Mouse (Mus musculus) c-Kit-positive CD71-positive TER-119-negative erythroid progenitor cells, embryonic 14.5 days (primary cell): ENCODE results near the gene Olfr486.
"Not testable (repeated sequence)": the region's sequence is repeated elsewhere in the genome, so short reads cannot be mapped to it uniquely, and the experiment has no call there.

Experiments
- DNase-seq: peaks from one replicate; pipeline ENCODE4 v3.0.0-alpha.2; 2013; ENCODE audit warnings: low read depth

Olfr486 gene

DNA sequence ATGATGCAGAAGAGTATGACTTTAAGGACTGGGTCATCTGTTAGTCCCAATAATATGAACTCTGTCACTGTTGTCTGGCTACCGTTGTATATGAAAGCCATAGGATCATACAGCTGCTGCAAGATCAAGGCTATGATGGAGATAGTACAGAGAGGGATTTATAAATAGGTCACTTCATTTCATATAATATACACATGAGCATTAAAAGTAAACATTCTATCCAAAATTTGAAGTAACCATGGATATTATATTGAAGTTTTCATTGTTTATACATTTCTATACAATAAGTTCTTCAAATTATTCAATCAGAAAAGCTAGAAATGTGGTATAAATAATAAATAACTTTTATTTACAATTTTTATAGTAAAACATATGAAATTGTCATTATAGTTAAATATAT is at the start of gene Olfr486:
Gene Olfr486, minus strand, starts transcription at position 101 of the 400 bp plus-strand sequence.
- DNase-seq = not testable (repeated sequence)

DNA sequence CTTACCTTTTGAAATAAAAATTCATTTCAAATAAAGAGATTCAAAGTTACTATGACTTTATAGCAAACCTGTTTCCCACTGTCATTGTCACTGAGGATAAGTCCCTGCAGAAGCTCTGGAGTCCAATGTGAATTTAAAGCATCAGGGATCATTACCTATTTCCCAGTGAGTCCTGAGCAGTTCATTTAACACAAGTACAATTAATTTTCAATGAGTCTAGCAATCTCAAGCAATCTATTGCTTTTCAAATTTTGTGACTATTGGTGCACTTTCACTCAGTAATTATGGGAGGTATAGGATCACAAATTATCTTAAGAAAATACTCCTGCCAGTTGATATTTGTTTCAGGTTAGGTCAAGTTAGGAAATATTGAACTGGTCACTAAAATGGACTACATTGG is 42.0 kb upstream of the Olfr486 start, which contains the start of gene Olfr487:
Gene Olfr487, minus strand, starts transcription at position 101 of the 400 bp plus-strand sequence.
- DNase-seq = not testable (repeated sequence)

DNA sequence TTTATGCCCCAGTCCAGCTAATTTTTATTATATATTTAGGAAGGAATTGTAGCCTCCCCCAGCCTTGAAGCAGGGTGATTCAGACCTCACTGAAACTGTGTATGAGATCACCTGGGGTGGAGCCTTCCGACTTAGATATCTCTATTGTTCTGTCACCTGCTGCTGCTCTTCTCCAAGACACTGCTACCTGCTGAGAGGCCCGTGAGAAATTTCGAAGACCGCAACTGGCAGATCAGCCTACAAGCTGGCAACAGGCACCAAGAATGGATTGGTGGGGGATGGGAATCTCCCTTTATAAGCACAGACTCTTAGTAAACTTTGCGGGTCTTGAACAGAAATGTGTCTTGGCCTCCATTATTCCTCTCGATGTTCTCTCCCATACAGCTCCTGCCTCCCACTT is 24.4 kb upstream of the Olfr486 start:
- no peak for DNase-seq

DNA sequence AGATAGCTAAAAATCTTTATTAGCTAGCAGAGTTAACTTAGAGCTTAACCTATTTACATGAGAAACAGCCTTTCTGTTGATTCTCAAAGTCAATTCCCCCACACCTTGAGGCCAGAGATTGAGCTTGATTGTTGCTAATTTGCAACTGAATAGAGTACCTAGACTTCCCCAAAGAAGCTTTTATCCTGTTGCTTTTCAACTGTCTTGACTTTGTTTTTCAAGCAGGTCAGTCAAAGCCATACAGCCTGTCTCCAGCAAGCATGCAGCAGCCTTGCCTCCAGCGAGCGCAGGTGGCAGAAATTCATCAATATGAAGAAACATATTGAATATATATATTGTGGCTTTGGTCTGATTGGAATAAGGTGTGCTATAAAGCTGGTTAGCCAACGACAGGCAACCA is 23.8 kb upstream of the Olfr486 start:
- DNase-seq = not testable (repeated sequence)

DNA sequence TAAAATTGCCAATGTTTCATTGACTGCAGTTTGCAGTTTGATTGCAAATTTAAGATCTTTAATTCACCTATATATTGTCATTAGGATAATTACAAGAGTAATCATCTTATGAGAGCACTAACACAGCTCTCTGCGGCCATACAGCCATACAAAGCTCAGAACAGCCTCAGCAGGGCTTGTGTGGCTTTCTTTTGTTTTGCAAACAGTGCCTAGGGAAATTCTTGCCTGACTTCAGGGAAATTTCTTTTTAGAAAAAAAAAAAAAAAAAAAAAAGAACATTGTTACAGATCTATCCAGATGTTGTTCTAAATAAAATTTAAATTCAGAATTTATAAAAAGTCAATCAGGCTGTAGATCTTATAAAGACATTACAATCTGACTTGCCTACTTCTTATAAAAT is 20.2 kb upstream of the Olfr486 start:
- not testable (repeated sequence) for DNase-seq

DNA sequence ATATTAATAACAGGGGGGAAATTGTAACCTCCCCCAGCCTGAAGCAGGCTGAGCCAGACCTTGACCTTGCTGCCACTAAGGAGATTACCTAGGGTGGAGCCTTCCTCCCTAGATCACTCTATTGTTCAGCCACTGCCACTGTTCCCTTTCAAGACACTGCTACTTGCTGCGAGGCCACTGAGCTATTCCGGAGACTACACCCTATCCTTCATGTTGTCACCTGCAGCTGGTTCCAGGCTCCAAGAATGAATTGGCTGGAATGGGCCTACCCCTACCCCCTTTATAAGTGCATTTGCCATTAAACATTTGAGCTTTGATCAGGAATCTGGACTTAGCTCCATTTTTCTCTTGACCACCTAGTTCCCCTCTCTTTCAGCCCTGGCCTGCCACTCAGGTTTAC is 18.7 kb upstream of the Olfr486 start:
- DNase-seq = not testable (repeated sequence)

DNA sequence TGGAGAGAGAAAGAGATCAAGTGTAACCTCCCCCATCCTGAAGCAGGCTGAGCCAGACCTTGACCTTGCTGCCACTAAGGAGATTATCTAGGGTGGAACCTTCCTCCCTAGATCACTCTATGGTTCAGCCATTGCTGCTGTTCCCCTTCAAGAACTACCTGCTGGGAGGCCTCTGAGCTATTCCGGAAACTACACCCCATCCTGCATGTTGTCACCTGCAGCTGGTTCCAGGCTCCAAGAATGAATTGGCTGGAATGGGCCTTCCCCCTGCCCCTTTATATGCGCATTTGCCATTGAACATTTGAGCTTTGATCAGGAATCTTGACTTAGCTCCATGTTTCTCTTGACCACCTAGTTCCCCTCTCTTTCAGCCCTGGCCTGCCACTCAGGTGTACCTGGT is 12.7 kb upstream of the Olfr486 start:
- DNase-seq = not testable (repeated sequence)

DNA sequence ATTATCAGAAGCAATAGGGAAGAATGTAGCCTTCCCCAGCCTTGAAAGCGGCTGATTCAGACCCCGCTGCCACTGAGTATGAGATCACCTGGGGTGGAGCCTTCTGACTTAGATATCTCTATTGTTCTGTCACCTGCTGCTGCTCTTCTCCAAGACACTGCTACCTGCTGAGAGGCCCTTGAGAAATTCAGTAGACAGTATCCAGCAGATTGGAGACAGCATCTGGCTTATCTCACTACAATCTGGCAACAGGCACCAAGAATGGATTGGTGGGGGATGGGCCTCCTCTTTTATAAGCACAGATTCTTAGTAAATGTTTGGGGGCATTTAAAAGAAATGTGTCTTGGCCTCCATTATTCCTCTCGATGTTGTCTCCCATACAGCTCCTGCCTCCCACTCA is 11.9 kb upstream of the Olfr486 start:
- not testable (repeated sequence) for DNase-seq

DNA sequence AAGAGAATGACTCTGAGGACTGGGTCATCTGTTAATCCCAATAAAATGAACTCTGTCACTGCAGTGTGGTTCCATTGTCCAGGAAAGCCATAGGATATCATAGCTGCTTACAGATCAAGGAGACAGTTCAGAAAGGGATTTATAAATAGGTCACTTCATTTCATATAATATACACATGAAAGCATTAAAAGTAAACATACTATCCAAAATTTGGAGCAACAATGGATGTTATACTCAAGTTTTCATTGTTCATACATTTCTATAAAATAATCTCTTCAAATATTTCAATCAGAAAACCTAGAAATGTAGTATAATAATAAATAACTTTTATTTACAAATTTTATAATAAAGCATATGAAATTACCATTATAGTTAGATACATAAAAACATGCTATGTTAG is 12.8 kb downstream of the Olfr486 start, which contains the start of gene Olfr485:
Gene Olfr485, minus strand, starts transcription at position 101 of the 400 bp plus-strand sequence.
- no peak for DNase-seq

DNA sequence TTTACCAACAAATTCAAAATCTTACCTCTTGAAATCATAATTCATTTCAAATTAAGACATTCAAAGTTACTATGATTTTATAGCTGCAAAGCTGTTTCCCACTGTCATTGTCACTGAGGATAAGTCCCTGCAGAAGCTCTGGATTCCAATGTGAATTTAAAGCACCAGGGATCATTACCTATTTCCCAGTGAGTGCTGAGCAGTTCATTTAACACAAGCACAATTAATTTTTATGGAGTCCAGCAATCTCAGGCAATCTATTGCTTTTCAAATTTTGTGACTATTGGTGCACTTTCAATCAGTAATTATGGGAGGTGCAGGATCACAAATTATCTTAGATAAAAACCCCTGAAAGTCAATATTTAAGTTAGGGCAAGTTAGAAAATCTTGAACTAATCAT is 45.2 kb downstream of the Olfr486 start, which contains the start of gene Olfr484:
Gene Olfr484, minus strand, starts transcription at position 101 of the 400 bp plus-strand sequence.
- DNase-seq = no peak
